Mouse (Mus musculus) stomach, postnatal 0 days (tissue): Measurements from ENCODE around the gene Trak1. TPM values are rescaled to one million over a fixed set of nuclear protein-coding genes. Genes with fewer than 3 reads are reported as not detected.

Experiments used
- ATAC-seq: fragments of 200-750 bp; cut with Nextera tagmentation; 2 replicates; pipeline ENCODE4 v1.8.0; 2017; ENCODE audit not compliant: low FRiP score, low TSS enrichment
- DNase-seq: peaks from one replicate; pipeline ENCODE4 v3.0.0-alpha.2; 2016; ENCODE audit warnings: low spot score
- H3K27ac ChIP-seq: fragments of 300-500 bp; sonication (generic); replicated peaks from 2 replicates; pipeline ENCODE4 v1.5.1; 2014; ENCODE audit warnings: mild to moderate bottlenecking, control low read depth
- H3K27me3 ChIP-seq: fragments of 300-500 bp; sonication (generic); 2 replicates; pipeline ENCODE4 v1.6.1; 2014; ENCODE audit warnings: low read length; ENCODE audit not compliant: control insufficient read depth, insufficient read depth
- H3K36me3 ChIP-seq: fragments of 300-500 bp; sonication (generic); 2 replicates; pipeline ENCODE4 v1.6.1; 2014; ENCODE audit warnings: low read length, mixed read lengths; ENCODE audit not compliant: control insufficient read depth, insufficient read depth
- H3K4me1 ChIP-seq: fragments of 300-500 bp; sonication (generic); replicated peaks from 2 replicates; pipeline ENCODE4 v1.6.1; 2014; ENCODE audit warnings: antibody characterized with exemption; ENCODE audit not compliant: control insufficient read depth, insufficient read depth
- H3K4me2 ChIP-seq: fragments of 300-500 bp; sonication (generic); replicated peaks from 2 replicates; pipeline ENCODE4 v1.6.1; 2014; ENCODE audit warnings: low read depth, mild to moderate bottlenecking, control low read depth, moderate library complexity
- H3K4me3 ChIP-seq: fragments of 300-500 bp; sonication (generic); 2 replicates; pipeline ENCODE4 v1.5.1; 2014; ENCODE audit warnings: low read depth, low read length, control low read depth
- H3K9ac ChIP-seq: fragments of 300-500 bp; sonication (generic); 2 replicates; pipeline ENCODE4 v1.6.1; 2014; ENCODE audit warnings: mild to moderate bottlenecking, low read length, control low read depth, mixed read lengths
- H3K9me3 ChIP-seq: fragments of 300-500 bp; sonication (generic); 2 replicates; pipeline ENCODE4 v1.6.1; 2016; ENCODE audit warnings: low read length; ENCODE audit not compliant: control insufficient read depth
- CTCF ChIP-seq: IDR thresholded peaks from 2 replicates; pipeline ENCODE4 v1.5.1; 2016; ENCODE audit warnings: antibody characterized with exemption, low read depth, mild to moderate bottlenecking, moderate library complexity
- EP300 ChIP-seq: optimal IDR thresholded peaks from 2 replicates; pipeline ENCODE3; 2016; ENCODE audit warnings: antibody characterized with exemption
- WGBS: fragments of 180-500 bp; shearing (Covaris S2); extraction: QIAGEN DNeasy Blood & Tissue Kit; methylation state at CpG from one replicate; pipeline ENCODE4 v1.1.7; 2014; 5-methylcytosine and 5-hydroxymethylcytosine counted together
- polyA plus RNA-seq: library from polyadenylated mRNA; unstranded; fragments of >200 nt; fragmentation: Nextera tagmentation; extraction: Ambion mirVana; gene quantifications from 2 replicates; pipeline ENCODE4 v1.2.1, GENCODE M21; 2015

Gene Trak1
- polyA plus RNA-seq, 1 experiment from 2014 or later, result 24.0 TPM

DNA sequence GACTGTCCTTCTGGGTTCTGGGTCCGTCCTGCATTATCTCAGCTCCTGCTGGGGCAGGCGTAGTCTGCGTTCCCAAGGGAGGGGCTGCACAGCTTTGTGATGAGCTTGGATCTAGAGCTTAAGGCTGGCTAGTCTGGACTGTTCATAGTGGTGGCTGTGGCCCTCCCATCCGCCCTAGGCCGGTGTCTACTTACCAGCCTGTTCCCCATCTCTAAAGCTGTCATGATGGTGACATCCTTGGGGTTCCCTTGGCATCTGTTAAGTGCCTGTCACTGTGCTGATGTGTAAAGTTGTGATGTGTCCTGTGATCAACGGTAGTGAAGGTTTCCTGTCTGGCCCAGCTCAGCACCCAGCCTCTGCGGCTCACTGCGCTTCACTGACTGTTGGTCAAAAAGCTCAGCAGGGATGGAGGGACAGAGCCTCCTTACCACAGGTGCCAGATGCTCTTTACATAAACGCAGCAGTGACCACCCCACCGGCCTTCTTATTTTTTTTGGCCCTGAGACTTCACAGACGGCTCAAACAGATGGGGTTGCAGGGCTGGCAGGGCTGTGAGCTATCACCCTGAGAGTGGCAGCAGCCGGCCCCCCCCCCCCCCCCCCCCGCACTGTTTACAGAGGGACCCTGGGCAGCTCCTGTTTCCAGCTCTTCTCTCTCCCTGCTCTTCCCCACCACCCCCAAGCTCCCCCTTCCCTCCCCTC is 74.8 kb downstream of the Trak1 start:
- TF ChIP-seq CTCF (no peak), EP300 (no peak)
- Histone ChIP-seq H3K27ac (peak overlapping the region; percentile 89), H3K4me2 (peak overlapping the region; percentile 58), H3K9me3 (no peaks in the 10 kb centered on the region), H3K4me3 (peak overlapping the region; percentile 8; the same call in 1 of the 2 replicates), H3K9ac (peak overlapping the region; percentile 43), H3K4me1 (peaks cover 10% of the 10 kb centered on the region; the same call in 1 of the 2 replicates), H3K27me3 (no peaks in the 10 kb centered on the region), H3K36me3 (no peaks in the 10 kb centered on the region)
- ATAC-seq, result peak; percentile 62
- no peak for DNase-seq
- WGBS, result 9% methylated on average over 11 of the region's 13 CpGs

DNA sequence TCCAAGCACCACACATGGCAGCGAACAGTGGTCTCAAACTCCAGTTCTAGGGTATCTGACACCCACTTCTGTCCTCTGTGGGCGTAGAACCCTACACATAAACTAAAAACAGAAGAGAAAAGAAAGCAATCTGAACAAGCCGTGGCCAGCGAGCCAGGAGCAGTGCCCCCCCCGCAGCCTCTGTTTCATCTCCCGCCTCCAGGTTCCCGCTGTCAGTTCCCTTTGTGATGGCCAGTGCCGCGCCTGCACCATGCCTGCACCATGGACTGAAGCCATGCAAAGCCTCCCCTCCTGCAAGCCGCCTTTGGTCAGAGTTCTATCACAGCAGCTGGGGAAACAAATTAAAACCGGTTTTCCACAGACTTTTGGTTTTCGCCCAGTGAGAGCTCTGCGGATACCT is 75.8 kb downstream of the Trak1 start:
- TF ChIP-seq CTCF (no peak), EP300 (no peak)
- WGBS, result 63% methylated on average over 13 of the region's 13 CpGs
- no peak for ATAC-seq

DNA sequence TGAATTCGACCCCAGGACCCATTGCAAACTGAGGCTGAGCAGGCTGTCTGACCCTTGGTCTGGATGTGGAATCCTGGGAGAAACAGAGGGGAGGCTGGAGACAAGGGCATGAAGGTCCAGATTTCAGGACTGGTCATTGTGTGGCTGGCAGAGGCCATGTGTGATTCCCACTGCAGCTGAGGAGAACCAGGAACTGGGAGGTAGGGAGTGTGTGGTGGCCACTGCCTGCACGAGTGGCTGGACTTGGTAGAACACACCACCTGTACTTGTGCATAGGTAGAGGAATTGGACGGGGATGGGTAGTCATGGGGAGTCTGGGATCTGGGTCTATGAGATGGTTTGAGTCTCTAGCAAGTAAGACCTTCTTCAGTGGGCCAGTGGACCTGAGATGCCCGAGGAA is 76.2 kb downstream of the Trak1 start:
- TF ChIP-seq CTCF, result no peak
- no peak for TF ChIP-seq EP300
- H3K4me3 ChIP-seq, result no peak overlapping the region
- H3K4me2 ChIP-seq, result no peak overlapping the region
- no peaks in the 10 kb centered on the region for H3K9me3 ChIP-seq
- H3K27me3 ChIP-seq, result no peaks in the 10 kb centered on the region
- DNase-seq, result no peak
- ATAC-seq, result no peak
- H3K36me3 ChIP-seq, result no peaks in the 10 kb centered on the region
- H3K27ac ChIP-seq, result no peak overlapping the region
- H3K9ac ChIP-seq, result no peak overlapping the region
- peaks cover 10% of the 10 kb centered on the region; the same call in 1 of the 2 replicates for H3K4me1 ChIP-seq
- WGBS, result 69% methylated on average over 4 of the region's 4 CpGs

More for the DNA sequence above, 75.8 kb downstream of the Trak1 start:
- Histone ChIP-seq H3K4me1 (peaks cover 10% of the 10 kb centered on the region; the same call in 1 of the 2 replicates), H3K9me3 (no peaks in the 10 kb centered on the region), H3K27ac (no peak overlapping the region), H3K27me3 (no peaks in the 10 kb centered on the region), H3K36me3 (no peaks in the 10 kb centered on the region), H3K4me3 (no peak overlapping the region), H3K4me2 (no peak overlapping the region), H3K9ac (no peak overlapping the region)
- no peak for DNase-seq

DNA sequence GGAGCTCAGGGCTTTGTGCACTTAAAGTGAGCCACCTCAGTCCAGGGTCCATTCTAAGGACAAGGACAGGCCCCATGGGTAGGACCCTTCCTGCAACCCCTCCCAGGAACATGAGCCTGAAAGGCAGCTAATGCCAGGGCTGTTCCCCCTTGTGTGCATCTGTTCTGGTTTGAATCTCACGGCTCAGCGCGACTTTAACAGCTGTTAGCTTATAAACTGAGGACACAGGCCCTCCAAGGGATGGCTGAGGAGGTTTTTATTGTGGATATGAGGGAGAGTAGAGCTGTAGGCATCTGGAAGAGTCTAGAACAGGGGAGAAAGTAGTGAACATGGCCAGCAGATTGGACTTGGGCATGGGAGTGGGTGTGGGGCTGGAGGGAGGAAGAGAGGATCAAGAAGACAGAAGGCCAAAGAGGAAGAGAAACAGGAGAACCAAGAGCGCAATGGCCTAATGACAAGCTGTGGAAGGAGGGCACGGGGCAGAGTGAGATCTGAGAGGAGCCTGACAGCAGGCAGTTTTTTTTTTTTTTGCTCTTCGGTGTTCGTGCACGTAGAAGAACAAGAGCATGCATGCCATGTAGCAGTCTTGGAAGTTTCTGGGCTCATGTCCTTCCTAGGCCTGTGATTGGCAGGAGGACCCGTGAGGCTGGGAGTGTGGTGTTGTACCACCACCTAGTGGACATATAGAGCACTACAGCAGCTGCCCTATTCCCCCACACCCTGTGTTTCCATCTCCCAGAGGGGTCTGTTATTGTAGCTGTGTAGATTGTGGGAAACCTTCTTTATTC is 77.0 kb downstream of the Trak1 start:
- DNase-seq (peak; percentile 72), ATAC-seq (peak; percentile 43; the same call in 1 of the 2 replicates)
- H3K9ac ChIP-seq, result no peak overlapping the region
- H3K4me2 ChIP-seq, result no peak overlapping the region
- H3K27me3 ChIP-seq, result no peaks in the 10 kb centered on the region
- TF ChIP-seq CTCF, result peak; percentile 99
- no peak for TF ChIP-seq EP300
- H3K9me3 ChIP-seq, result no peaks in the 10 kb centered on the region
- H3K27ac ChIP-seq, result 0 out of 2 replicates have a peak overlapping the region, but pooled peaks have one; percentile 30
- H3K36me3 ChIP-seq, result no peaks in the 10 kb centered on the region
- 27% methylated on average over 9 of the region's 9 CpGs for WGBS
- peaks cover 10% of the 10 kb centered on the region; the same call in 1 of the 2 replicates for H3K4me1 ChIP-seq
- no peak overlapping the region for H3K4me3 ChIP-seq

DNA sequence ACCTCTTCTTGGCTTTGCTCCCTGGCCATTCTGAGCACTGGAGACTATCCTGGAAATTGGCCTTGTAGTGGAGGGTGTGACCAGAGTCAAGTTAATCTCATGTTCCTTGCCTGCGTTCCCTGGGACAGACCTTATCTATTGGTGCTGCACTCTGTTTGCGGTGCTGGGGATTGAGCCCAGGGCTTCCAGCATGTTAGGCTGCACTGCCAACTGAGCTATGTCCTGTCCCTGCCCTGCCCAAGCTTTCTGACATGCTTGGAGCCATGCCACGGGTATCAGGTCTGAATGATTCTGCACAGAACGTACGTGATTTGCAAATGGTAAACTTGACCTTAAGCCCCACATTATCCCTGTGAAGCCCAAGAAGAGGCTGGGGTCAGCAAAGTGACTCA is 77.6 kb downstream of the Trak1 start:
- ATAC-seq, result no peak
- no peaks in the 10 kb centered on the region for H3K36me3 ChIP-seq
- peaks cover 10% of the 10 kb centered on the region; the same call in 1 of the 2 replicates for H3K4me1 ChIP-seq
- no peak for DNase-seq
- H3K9ac ChIP-seq, result no peak overlapping the region
- TF ChIP-seq CTCF (no peak), EP300 (no peak)
- H3K9me3 ChIP-seq, result no peaks in the 10 kb centered on the region
- H3K27ac ChIP-seq, result no peak overlapping the region
- no peaks in the 10 kb centered on the region for H3K27me3 ChIP-seq
- H3K4me2 ChIP-seq, result no peak overlapping the region
- H3K4me3 ChIP-seq, result no peak overlapping the region
- WGBS, result 77% methylated on average over 5 of the region's 5 CpGs
